Mouse (Mus musculus) megakaryocyte progenitor cell, adult 5-6 weeks (primary cell): ENCODE measurements around the gene Cep290. TPM values are rescaled to one million over a fixed set of nuclear protein-coding genes. Genes with fewer than 3 reads are reported as not detected.

ENCODE experiments used
- ATAC-seq: replicated peaks from 2 replicates; pipeline ENCODE4 v1.8.0; 2016; ENCODE audit warnings: mild to moderate bottlenecking, moderate TSS enrichment, inconsistent platforms; ENCODE audit not compliant: poor library complexity
- total RNA-seq, 2 experiments: library from RNA; stranded (forward) in 1 of 2; stranded (reverse) in 1 of 2; fragments of 157-497, 149-512 nt in 1 of 2; fragments of 200-1000 nt in 1 of 2; gene quantifications; 2 replicates each; pipeline versions ENCODE4 v1.2.3 to v1.2.4; 2015 to 2017

Cep290 gene
- total RNA-seq, 2 experiments from 2014 or later: 9.3 to 19.4 TPM

GRCm38 (mm10) chr10:100588932-100589388 lies 101.6 kb downstream of the Cep290 start:
- peak; percentile 99 for ATAC-seq

- ATAC-seq: no peak
Measured at GRCm38 (mm10) chr10:100590323-100590722, 103.0 kb downstream of the Cep290 start, which contains the start of the genes 4930430F08Rik and 1700017N19Rik. TSS of gene 4930430F08Rik (minus strand) at chr10:100590423. TSS of gene 1700017N19Rik (plus strand) at chr10:100590484.

- no peak for ATAC-seq
Measured at GRCm38 (mm10) chr10:100598339-100598738, 111.0 kb downstream of the Cep290 start.

GRCm38 (mm10) chr10:100603511-100603910 lies 116.2 kb downstream of the Cep290 start:
- no peak for ATAC-seq

GRCm38 (mm10) chr10:100604254-100604653 lies 116.9 kb downstream of the Cep290 start:
- no peak; the same call in 1 of the 2 replicates for ATAC-seq

GRCm38 (mm10) chr10:100617233-100617903 lies 130.0 kb downstream of the Cep290 start:
- ATAC-seq: no peak

- no peak for ATAC-seq
Measured at GRCm38 (mm10) chr10:100619474-100619873, 132.1 kb downstream of the Cep290 start.

- no peak for ATAC-seq
Measured at GRCm38 (mm10) chr10:100620040-100620439, 132.7 kb downstream of the Cep290 start.

GRCm38 (mm10) chr10:100622494-100622893 lies 135.1 kb downstream of the Cep290 start:
- no peak for ATAC-seq

Other genes starting within 250 kb of the Cep290 start
- gene Gm4301, start 151.9 kb upstream of the Cep290 start, total RNA-seq (2015): not detected in 2 replicates
- gene Gm4301, start 151.9 kb upstream of the Cep290 start, total RNA-seq (2017): not detected in 2 replicates
- not detected in 2 replicates for gene Gm4302, start 146.7 kb upstream of the Cep290 start, total RNA-seq (2015)
- gene Gm4302, start 146.7 kb upstream of the Cep290 start, total RNA-seq (2017): not detected in 2 replicates
- not detected in 2 replicates for gene Gm4303, start 141.6 kb upstream of the Cep290 start, total RNA-seq (2015)
- not detected in 2 replicates for gene Gm4303, start 141.6 kb upstream of the Cep290 start, total RNA-seq (2017)
- gene Gm4305, start 136.5 kb upstream of the Cep290 start, total RNA-seq (2015): not detected in 2 replicates
- gene Gm4305, start 136.5 kb upstream of the Cep290 start, total RNA-seq (2017): not detected in 2 replicates
- not detected in 2 replicates for gene Gm4307, start 126.2 kb upstream of the Cep290 start, total RNA-seq (2015)
- not detected in 2 replicates for gene Gm4307, start 126.2 kb upstream of the Cep290 start, total RNA-seq (2017)
- not detected in 2 replicates for gene Gm4312, start 105.0 kb upstream of the Cep290 start, total RNA-seq (2015)
- gene Gm4312, start 105.0 kb upstream of the Cep290 start, total RNA-seq (2017): not detected in 2 replicates
- 22.8 and 26.0 TPM in 2 replicates for gene Tmtc3, start 208 bp upstream of the Cep290 start, total RNA-seq (2015)
- gene Tmtc3, start 208 bp upstream of the Cep290 start, total RNA-seq (2017): 4.8 and 6.6 TPM in 2 replicates
- gene 4930430F08Rik, start 102.9 kb downstream of the Cep290 start, total RNA-seq (2015): 11.4 and 13.3 TPM in 2 replicates
- 11.6 and 12.2 TPM in 2 replicates for gene 4930430F08Rik, start 102.9 kb downstream of the Cep290 start, total RNA-seq (2017)
- not detected in 2 replicates for gene 1700017N19Rik, start 102.9 kb downstream of the Cep290 start, total RNA-seq (2015)
- not detected in 2 replicates for gene 1700017N19Rik, start 102.9 kb downstream of the Cep290 start, total RNA-seq (2017)